Mouse (Mus musculus) NIH3T3 (cell line): ENCODE measurements around the gene Vmn1r123.
"Not testable (repeated sequence)": the region's sequence is repeated elsewhere in the genome, so short reads cannot be mapped to it uniquely, and the experiment has no call there.

Experiments used
- DNase-seq: peaks from one replicate; pipeline ENCODE4 v3.0.0-alpha.2; 2012; ENCODE audit warnings: low read depth

Gene Vmn1r123

DNA sequence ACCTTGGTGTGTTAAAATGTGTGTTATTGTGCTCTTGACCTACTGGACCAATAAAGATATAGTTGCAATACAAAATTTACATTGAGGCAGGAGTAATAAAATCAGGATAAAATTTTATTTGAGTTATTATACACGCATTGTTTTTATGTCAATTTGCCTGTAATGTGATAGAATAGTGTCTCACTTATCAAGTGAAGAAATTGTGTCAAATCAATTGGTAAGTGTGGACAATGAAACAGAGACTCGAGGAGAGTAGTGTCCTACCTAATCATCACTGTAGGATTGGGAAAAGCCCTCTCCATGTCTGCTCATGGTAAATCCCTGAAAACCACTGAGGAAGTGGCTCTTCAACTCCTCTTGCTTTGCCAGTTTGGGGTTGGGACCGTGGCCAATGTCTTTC is at the start of gene Vmn1r123:
TSS of gene Vmn1r123 (plus strand) at position 301 of the 400 bp plus-strand sequence.
- DNase-seq, result not testable (repeated sequence)

DNA sequence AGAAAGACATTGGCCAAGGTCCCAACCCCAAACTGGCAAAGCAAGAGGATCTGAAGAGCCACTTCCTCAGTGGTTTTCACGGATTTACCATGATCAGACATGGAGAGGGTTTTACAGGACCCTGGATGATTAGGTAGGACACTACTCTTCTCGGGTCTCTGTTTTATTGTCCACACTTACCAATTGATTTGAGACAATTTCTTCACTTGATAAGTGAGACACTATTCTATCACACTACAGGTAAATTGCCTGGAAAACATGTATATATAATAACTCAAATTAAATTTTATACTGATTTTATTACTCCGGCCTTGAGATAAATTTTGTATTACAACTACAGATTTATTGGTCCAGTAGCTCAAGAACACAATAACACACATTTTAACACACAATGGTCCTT is 28.0 kb upstream of the Vmn1r123 start, which contains the start of gene Vmn1r122:
TSS of gene Vmn1r122 (minus strand) at position 101 of the 400 bp plus-strand sequence.
- not testable (repeated sequence) for DNase-seq

DNA sequence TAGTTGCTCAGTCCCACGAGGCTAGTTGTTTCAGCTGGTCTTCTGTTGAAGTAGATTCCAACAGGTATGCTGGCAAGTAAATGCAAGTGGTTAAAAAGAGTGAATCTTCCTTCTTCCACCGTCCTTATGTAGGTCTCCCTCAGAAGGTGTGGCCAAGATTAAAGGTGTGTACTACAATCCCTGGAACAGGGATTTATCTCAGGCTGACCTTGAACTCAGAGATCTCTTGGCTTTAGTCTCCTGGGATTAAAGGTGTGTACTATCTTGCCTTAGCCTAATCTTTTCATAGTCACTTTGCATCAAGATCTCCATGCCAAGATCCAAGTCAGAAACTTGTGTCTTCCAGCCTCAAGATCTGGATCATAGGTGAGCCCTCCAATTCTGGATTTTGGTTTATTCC is 28.3 kb downstream of the Vmn1r123 start, which contains the start of gene Gm5157:
TSS of gene Gm5157 (minus strand) at position 101 of the 400 bp plus-strand sequence.
- DNase-seq, result not testable (repeated sequence)
